Mouse (Mus musculus): Measurements from ENCODE around the gene Tmem30a. TPM values are rescaled to one million over a fixed set of nuclear protein-coding genes. Genes with fewer than 3 reads are reported as not detected.

The Tmem30a gene
- polyA plus RNA-seq, 1 experiment from 2014 or later: 45.7 TPM

DNA sequence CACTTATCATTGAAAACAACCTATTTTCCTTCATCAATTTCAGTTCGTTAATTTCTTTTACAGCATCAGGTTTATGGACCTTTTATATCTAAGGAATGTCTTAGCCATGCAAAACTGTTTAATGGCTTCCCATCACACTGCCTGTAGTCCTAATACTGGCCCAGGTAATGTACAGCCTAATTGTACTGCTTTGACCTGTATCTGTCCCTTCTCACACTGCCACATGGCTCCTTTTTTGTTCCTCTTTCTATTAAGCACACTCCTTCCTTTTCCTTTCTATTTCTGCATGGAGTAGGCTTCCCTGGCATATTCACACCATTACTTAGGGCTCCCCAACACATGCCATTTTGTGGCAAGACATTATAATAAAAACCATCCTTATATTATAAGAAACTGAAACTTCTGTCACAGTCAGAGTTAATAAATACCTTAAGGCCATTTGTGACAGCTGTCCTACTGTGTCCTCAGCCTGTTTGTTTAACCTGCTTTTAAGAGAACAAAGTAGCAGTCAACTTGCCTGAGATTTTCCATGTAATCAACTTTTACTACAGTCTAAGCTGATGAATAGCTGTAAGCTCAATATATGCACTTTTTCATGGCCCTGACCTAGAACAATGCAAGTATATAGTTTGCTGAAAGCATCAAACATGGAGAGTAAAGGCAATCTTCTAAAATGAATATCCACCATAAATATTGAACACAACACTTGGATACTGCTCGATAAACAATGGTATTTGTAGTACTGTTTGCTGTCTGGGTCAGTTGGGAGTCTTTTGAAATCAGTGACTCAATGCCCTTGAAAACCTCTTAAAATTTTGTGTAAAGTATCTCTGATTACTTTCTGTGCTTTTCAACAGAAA is 8.1 kb downstream of the Tmem30a start:
- Histone ChIP-seq H3K9ac (no peak overlapping the region), H3K4me1 (peaks cover 11% of the 10 kb centered on the region; the same call in 1 of the 2 replicates), H3K36me3 (no peaks in the 10 kb centered on the region), H3K4me2 (no peak overlapping the region), H3K27me3 (no peaks in the 10 kb centered on the region), H3K9me3 (no peaks in the 10 kb centered on the region), H3K27ac (no peak overlapping the region), H3K4me3 (no peak overlapping the region)
- no peak for ATAC-seq (ENCODE audit: insufficient number of reproducible peaks, insufficient read depth, low FRiP score, low TSS enrichment, low read depth)
- 93% methylated on average over 2 of the region's 2 CpGs for WGBS

DNA sequence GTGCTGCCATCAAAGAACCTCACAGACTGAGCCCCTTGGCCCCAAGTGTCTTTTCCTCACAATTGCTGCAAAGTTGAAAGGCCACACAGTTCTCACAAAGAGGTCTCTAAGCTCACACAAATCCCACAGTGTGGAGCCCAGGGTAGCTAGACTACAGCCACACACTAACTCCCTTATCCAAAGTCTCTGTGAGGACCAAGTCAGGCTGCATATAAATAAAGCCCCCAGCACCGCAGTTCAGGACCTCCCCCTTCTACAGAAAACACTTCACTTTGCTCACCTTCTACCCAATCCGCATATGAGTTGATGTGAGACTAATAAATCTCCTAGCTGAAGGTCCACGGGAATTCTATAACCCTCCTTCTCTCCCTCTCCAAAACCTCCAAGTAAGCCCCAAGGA is 8.9 kb downstream of the Tmem30a start:
- no peak overlapping the region for H3K27ac ChIP-seq
- no peak overlapping the region for H3K4me3 ChIP-seq

DNA sequence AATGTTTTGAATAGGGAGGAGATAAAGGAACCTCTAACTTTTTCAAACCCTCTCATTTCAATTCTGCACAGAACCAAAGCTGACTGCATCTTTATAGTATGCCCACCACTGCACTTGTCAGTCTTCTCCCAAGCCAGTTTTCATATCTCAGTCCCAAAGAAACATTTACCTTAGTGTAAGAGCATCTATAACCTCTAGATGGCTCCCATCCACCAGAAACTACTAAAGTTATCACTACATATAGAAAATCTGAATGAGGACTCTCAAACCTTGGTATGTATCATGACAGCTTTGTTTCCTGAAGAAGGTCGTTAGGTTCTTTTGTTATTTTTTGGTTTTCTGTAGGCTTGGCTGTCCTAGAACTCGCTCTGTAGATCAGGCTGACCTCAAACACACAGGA is 14.0 kb downstream of the Tmem30a start:
- H3K36me3 ChIP-seq: peaks cover 14% of the 10 kb centered on the region
- no peak overlapping the region for H3K27ac ChIP-seq
- no peak overlapping the region for H3K4me3 ChIP-seq
- no peak overlapping the region for H3K9ac ChIP-seq
- no peaks in the 10 kb centered on the region for H3K27me3 ChIP-seq
- ATAC-seq (ENCODE audit: insufficient number of reproducible peaks, insufficient read depth, low FRiP score, low TSS enrichment, low read depth): no peak
- no peak overlapping the region for H3K4me2 ChIP-seq
- no peaks in the 10 kb centered on the region for H3K9me3 ChIP-seq
- WGBS: 74% methylated on average over 2 of the region's 2 CpGs
- 0 out of 2 replicates have a peak, but pooled peaks cover 1% of the 10 kb centered on the region for H3K4me1 ChIP-seq

More for the DNA sequence above, 8.9 kb downstream of the Tmem30a start:
- H3K27me3 ChIP-seq: no peaks in the 10 kb centered on the region
- H3K9me3 ChIP-seq: no peaks in the 10 kb centered on the region
- no peak for ATAC-seq (ENCODE audit: insufficient number of reproducible peaks, insufficient read depth, low FRiP score, low TSS enrichment, low read depth)
- H3K4me1 ChIP-seq: peaks cover 7% of the 10 kb centered on the region; the same call in 1 of the 2 replicates
- WGBS: 56% methylated on average over 3 of the region's 3 CpGs
- H3K9ac ChIP-seq: no peak overlapping the region
- H3K36me3 ChIP-seq: no peaks in the 10 kb centered on the region
- H3K4me2 ChIP-seq: no peak overlapping the region

DNA sequence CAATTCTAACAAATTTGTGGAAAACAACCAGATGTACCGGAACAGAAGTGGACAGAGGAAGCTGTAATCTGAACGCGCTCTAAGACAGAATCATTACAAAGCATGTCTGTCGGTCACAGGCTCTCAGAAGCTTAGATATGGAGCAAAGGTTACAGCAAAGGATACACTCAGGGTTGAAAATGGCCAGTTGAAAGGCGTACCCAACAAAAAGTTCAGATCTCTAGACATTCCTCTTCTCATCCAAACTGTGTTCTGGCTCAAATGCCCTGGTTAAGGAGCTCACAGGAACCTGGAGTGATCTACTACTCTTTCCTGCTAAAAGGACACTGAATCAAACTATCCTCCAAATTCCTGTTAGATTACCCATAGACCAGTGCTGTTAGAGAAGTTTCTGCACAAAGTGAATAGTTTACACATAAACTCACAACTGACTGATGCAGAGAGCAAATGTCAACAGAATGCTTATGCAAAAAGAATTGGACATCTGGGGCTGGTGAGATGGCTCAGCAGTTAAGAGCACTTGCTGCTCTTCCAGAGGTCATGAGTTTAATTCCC is 26.2 kb downstream of the Tmem30a start:
- Histone ChIP-seq H3K4me2 (no peak overlapping the region), H3K4me1 (no peaks in the 10 kb centered on the region), H3K27ac (no peak overlapping the region), H3K36me3 (peaks cover 3% of the 10 kb centered on the region; the same call in 1 of the 2 replicates), H3K9me3 (no peaks in the 10 kb centered on the region), H3K9ac (no peak overlapping the region), H3K27me3 (no peaks in the 10 kb centered on the region), H3K4me3 (no peak overlapping the region)
- ATAC-seq (ENCODE audit: insufficient number of reproducible peaks, insufficient read depth, low FRiP score, low TSS enrichment, low read depth): no peak
- 93% methylated on average over 5 of the region's 5 CpGs for WGBS

DNA sequence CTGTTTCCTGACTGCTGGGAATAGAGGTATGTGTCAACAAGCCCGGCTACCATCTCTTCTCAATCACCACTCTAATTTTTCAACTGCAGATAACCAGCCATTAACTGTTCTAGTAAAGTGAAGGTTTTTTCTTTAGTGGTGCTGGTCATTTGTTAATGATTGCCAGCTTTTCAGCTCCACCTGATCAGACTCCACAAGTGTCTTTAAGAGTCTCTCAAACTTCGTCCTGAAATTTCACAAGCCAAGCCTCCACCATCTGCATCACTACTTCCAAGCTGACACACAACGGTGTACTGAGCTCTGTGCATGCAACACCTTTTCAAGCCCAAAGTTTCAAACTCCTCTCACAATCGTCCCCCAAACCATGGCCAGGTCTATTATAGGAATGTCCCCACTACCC is 28.0 kb downstream of the Tmem30a start:
- 87% methylated on average over 4 of the region's 4 CpGs for WGBS
- no peaks in the 10 kb centered on the region for H3K27me3 ChIP-seq
- ATAC-seq (ENCODE audit: insufficient number of reproducible peaks, insufficient read depth, low FRiP score, low TSS enrichment, low read depth): no peak
- H3K4me1 ChIP-seq: 0 out of 2 replicates have a peak, but pooled peaks cover 2% of the 10 kb centered on the region
- H3K36me3 ChIP-seq: no peaks in the 10 kb centered on the region
- H3K9me3 ChIP-seq: no peaks in the 10 kb centered on the region
- H3K9ac ChIP-seq: no peak overlapping the region
- no peak overlapping the region for H3K4me3 ChIP-seq
- H3K4me2 ChIP-seq: no peak overlapping the region
- no peak overlapping the region for H3K27ac ChIP-seq

DNA sequence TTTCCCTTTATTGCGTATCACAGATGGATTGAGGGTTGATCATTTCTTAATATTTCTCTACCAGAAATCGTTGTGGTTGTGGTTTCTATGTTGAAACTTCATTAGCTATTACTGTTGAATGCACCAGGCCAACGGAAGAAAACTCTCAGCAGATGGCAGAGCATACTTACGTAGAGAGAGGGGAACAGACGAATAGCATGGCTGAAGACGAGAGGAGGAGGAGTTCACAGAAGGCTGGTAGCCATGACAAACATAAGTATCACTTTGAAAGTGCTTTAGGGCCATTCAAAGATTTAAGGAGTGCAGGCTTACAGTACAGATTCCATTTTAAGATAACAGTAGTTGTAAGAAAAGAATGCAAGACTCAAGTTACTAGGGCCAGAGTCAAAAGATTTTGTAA is 30.8 kb downstream of the Tmem30a start:
- no peaks in the 10 kb centered on the region for H3K36me3 ChIP-seq
- no peak for ATAC-seq (ENCODE audit: insufficient number of reproducible peaks, insufficient read depth, low FRiP score, low TSS enrichment, low read depth)
- no peaks in the 10 kb centered on the region for H3K9me3 ChIP-seq
- WGBS: 76% methylated on average over 6 of the region's 6 CpGs
- H3K9ac ChIP-seq: no peak overlapping the region
- peaks cover 16% of the 10 kb centered on the region for H3K4me1 ChIP-seq
- no peak overlapping the region for H3K4me3 ChIP-seq
- H3K27me3 ChIP-seq: no peaks in the 10 kb centered on the region
- H3K4me2 ChIP-seq: no peak overlapping the region
- no peak overlapping the region for H3K27ac ChIP-seq

DNA sequence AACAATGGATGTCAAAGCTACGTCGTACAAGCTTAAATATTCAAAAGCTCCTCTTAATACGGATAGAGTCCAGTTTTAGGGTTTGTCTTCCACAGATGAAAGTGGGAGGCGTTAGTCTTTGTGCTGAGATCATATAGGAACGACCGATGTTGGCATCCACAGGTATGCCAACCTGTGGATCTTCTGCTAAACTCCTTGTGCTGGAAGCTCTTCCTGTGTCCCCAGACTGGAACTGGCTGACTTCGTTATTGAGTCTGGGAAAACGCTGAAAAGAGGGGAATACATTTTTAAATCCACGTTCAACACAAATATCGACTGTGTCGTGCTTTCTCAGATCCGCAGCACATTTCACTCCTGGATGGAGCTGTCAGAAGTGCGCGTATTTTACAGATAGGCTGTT is 33.2 kb downstream of the Tmem30a start:
- H3K9ac ChIP-seq: peak overlapping the region; percentile 94
- no peaks in the 10 kb centered on the region for H3K9me3 ChIP-seq
- H3K4me1 ChIP-seq: peaks cover 16% of the 10 kb centered on the region
- no peak for ATAC-seq (ENCODE audit: insufficient number of reproducible peaks, insufficient read depth, low FRiP score, low TSS enrichment, low read depth)
- H3K4me3 ChIP-seq: peak overlapping the region; percentile 87
- peak overlapping the region; percentile 91 for H3K27ac ChIP-seq
- no peaks in the 10 kb centered on the region for H3K27me3 ChIP-seq
- H3K36me3 ChIP-seq: peaks cover 12% of the 10 kb centered on the region
- peak overlapping the region; percentile 69 for H3K4me2 ChIP-seq
- 4% methylated on average over 14 of the region's 14 CpGs for WGBS

DNA sequence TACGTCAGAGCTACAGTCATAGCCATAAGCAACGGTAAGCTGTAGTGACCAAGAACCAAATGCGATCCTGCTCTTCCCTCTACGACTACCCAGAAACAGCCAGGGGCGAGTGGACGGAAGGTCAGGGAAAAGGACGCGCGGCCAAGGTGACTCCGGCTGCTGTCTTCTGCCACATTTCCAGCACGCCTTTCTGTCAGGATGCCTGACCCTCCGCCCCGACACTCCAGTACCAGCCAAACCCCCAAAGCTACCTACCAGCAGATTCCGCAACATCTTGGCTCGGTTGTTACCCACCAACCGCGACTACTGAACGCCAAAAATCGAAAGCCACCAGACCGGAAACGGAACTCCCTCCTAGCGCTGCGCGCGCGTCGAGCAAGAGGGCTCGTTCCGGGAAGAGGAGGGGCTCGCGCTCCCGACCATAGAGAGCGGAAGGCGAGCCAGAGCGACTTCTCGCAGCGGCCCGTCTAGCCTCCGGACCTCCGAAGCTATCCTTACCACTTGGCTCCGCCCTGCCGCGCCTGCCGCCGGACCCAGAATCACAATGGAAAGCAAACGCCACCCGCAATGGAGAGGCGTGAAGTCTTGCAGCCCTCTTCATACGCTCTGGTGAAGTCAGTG is 33.8 kb downstream of the Tmem30a start, which contains the start of gene Cox7a2:
Cox7a2 (minus strand) TSS at position 494 of the 621 bp plus-strand sequence.
- H3K27me3 ChIP-seq: no peaks in the 10 kb centered on the region
- peak within 1 kb of the TSS; percentile 69 for H3K4me2 ChIP-seq
- peaks cover 16% of the 10 kb centered on the region for H3K4me1 ChIP-seq
- H3K9me3 ChIP-seq: no peaks in the 10 kb centered on the region
- WGBS: under 1% methylated on average over 49 of the region's 49 CpGs
- peaks cover 15% of the 10 kb centered on the region for H3K36me3 ChIP-seq
- H3K4me3 ChIP-seq: peak within 1 kb of the TSS; percentile 87
- H3K9ac ChIP-seq: peak within 1 kb of the TSS; percentile 94
- peak within 1 kb of the TSS; percentile 91 for H3K27ac ChIP-seq
- peak; percentile 99 for ATAC-seq (ENCODE audit: insufficient number of reproducible peaks, insufficient read depth, low FRiP score, low TSS enrichment, low read depth)

DNA sequence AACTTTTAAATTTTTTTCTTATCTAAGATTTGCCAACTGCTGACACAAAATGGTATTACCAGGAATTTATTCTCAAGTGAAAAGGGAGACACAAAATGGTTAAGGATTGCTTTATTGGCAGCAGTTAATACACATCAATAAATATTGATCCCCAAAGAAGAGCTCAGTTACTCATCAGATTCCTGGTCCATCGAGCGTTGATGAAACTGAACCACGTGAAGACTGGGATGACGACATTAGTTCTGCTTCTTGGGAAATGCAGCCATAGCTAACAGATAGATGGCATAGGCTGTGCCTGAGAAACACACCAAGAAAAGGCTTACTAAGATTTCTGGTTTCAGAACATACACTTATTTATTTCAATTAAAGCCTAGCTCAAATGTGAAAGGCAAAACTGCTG is 38.0 kb downstream of the Tmem30a start:
- peaks cover 14% of the 10 kb centered on the region for H3K4me1 ChIP-seq
- no peaks in the 10 kb centered on the region for H3K27me3 ChIP-seq
- H3K36me3 ChIP-seq: peaks cover 35% of the 10 kb centered on the region
- no peak overlapping the region for H3K27ac ChIP-seq
- no peak overlapping the region for H3K4me3 ChIP-seq
- no peak overlapping the region for H3K4me2 ChIP-seq
- ATAC-seq (ENCODE audit: insufficient number of reproducible peaks, insufficient read depth, low FRiP score, low TSS enrichment, low read depth): no peak
- no peaks in the 10 kb centered on the region for H3K9me3 ChIP-seq
- H3K9ac ChIP-seq: no peak overlapping the region
- 92% methylated on average over 4 of the region's 4 CpGs for WGBS

DNA sequence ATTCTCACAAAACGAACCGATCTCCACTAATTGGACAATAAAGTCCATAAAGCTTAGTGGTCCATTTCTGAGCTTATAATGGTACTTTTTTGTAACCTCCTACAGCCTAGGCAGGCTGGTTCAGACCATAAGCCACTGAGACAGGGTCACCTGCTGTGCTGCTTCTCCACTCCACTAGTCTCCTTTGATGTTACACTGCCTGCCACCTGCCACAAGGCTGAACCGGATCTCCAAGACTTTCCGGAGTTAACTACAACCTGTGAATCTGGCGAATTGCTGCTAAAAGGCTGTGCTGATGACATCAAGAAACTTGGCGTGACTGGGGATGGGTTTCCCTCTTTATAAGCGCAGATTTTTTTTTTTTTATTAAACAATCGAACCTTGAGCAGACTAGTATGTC is 41.5 kb downstream of the Tmem30a start:
- peaks cover 32% of the 10 kb centered on the region for H3K36me3 ChIP-seq
- no peaks in the 10 kb centered on the region for H3K9me3 ChIP-seq
- H3K9ac ChIP-seq: no peak overlapping the region
- H3K4me2 ChIP-seq: no peak overlapping the region
- WGBS: 85% methylated on average over 8 of the region's 8 CpGs
- H3K27me3 ChIP-seq: no peaks in the 10 kb centered on the region
- no peak overlapping the region for H3K4me3 ChIP-seq
- H3K27ac ChIP-seq: no peak overlapping the region
- ATAC-seq (ENCODE audit: insufficient number of reproducible peaks, insufficient read depth, low FRiP score, low TSS enrichment, low read depth): no peak
- no peaks in the 10 kb centered on the region for H3K4me1 ChIP-seq

DNA sequence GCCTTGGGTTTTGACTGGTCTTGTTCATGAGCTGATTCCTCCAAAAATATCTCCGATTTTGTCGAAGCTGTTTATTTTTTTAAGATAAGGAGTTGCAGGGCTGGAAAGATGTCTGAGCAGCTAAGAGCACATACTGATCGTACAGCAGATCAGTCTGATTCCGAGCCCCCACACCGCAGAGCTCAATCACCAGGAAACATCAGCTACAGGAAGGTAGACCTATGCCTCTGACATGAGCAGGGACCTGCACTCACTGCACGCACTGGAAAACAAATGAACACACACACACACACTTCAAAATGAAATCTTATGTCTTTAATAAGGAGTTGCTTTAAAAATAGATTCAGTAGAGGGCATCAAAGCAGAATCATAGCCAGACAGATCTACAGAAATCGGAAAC is 42.6 kb downstream of the Tmem30a start:
- Histone ChIP-seq H3K9ac (no peak overlapping the region), H3K27ac (no peak overlapping the region), H3K4me3 (no peak overlapping the region), H3K4me1 (no peaks in the 10 kb centered on the region), H3K9me3 (no peaks in the 10 kb centered on the region), H3K36me3 (peaks cover 28% of the 10 kb centered on the region), H3K27me3 (no peaks in the 10 kb centered on the region), H3K4me2 (no peak overlapping the region)
- no peak for ATAC-seq (ENCODE audit: insufficient number of reproducible peaks, insufficient read depth, low FRiP score, low TSS enrichment, low read depth)
- WGBS: 83% methylated on average over 7 of the region's 7 CpGs
